Mouse (Mus musculus) layer of hippocampus, adult 2 months (tissue): ENCODE results near the gene Ric8a. TPM values are rescaled to one million over a fixed set of nuclear protein-coding genes. Genes with fewer than 3 reads are reported as not detected.

ENCODE experiments used
- DNase-seq, 2 experiments: peaks; one replicate each; pipeline ENCODE4 v3.0.0; 2022; ENCODE audit warnings: low spot score in 2 of 2
- H3K27ac ChIP-seq: fragments of 200-600 bp; 2 replicates; pipeline ENCODE4 v1.8.1; 2022
- H3K4me3 ChIP-seq: fragments of 200-600 bp; 2 replicates; pipeline ENCODE4 v1.8.1; 2022; ENCODE audit warnings: mild to moderate bottlenecking
- CTCF ChIP-seq: fragments of 200-600 bp; conservative IDR thresholded peaks from 2 replicates; pipeline ENCODE4 v1.8.1; 2022; ENCODE audit warnings: antibody characterized with exemption, mild to moderate bottlenecking, moderate library complexity
- total RNA-seq, 2 experiments: library from RNA; stranded (reverse); gene quantifications; 2 replicates each; pipeline ENCODE4 v1.2.3; 2021

Ric8a gene
- total RNA-seq, 2 experiments from 2014 or later, result 78.2 to 82.8 TPM

DNA sequence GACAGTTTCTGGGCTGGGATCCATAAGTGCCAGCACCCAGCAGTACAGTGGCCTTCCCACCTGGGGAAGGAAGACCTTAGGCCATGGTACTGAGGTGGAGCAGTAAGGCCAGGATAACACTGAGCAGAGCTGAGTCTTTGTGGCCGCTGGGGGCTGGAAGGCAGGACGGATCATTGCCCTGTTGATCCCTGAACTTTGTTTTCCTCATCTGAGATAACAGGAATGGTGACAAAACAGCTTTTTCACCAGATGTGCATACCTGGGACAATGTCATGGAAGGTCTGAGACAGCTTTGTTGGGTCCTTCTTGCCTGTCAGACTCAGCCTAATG lies 21.0 kb upstream of the Ric8a start:
- no peak overlapping the region for H3K4me3 ChIP-seq
- DNase-seq, result no peak
- TF ChIP-seq CTCF, result no peak
- peak overlapping the region; percentile 91 for H3K27ac ChIP-seq

DNA sequence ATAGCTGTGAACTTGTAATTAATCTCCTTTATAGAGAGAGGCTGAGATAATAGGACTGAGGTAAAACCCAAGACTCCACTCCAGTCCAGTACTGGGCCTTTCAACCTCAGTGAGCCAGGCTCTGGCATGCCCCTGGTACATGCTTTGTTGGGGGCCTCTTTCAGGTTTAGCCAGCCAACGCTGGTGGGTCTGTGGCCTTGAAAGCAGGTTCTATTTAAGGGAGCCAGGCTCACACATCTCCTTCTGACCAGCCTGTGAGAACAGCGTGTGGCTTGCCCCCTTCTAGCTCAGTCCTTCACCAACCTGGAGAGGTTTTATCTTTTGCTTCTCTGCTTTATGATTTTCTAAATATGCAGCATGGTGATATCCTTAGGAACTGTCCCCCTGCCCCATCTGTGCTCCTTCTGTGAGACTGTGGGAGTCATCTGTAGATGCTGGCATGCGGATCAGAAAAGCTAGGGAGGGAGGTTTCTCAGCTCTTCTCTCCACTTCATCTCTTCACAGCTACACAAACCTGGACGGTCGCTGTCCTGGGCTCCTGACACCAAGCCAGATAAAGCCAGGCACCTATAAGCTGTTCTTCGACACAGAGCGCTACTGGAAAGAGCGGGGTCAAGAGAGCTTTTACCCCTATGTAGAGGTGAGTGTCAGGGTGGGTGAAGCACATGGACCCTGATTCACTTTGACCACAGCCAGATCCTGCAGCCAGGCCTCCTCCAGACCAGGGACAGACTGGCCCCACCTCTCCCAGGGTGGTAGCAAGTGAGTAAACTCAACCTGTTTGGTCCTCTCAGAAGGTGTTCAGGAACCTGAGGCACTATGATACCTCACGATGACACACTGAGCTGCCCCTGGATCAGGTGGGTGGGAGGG lies 20.3 kb upstream of the Ric8a start:
- no peak for TF ChIP-seq CTCF
- peak; percentile 62 to 77 for DNase-seq
- peak overlapping the region; percentile 91 for H3K27ac ChIP-seq
- no peak overlapping the region for H3K4me3 ChIP-seq

DNA sequence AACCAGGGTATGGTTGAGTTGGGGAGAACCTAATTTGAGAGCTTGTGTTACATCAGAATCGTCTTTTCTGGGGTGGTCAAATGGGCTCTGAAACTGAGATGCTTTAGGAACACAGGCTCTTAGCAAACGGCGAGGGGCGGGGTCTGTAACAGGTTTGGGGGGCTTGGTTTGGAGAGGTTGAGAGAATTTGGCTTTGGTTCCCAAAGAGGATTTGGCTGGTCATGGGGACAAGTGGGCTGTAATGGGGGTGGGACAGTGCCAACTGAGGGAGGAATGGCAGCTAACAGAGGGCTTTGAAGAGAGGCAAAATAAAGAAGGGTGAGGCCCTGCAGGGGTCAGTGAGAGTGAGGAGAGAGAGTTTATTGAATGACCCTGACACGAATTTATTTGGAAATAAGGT lies 17.2 kb upstream of the Ric8a start:
- no peak for DNase-seq
- 0 out of 2 replicates have a peak overlapping the region, but pooled peaks have one; percentile 69 for H3K27ac ChIP-seq

DNA sequence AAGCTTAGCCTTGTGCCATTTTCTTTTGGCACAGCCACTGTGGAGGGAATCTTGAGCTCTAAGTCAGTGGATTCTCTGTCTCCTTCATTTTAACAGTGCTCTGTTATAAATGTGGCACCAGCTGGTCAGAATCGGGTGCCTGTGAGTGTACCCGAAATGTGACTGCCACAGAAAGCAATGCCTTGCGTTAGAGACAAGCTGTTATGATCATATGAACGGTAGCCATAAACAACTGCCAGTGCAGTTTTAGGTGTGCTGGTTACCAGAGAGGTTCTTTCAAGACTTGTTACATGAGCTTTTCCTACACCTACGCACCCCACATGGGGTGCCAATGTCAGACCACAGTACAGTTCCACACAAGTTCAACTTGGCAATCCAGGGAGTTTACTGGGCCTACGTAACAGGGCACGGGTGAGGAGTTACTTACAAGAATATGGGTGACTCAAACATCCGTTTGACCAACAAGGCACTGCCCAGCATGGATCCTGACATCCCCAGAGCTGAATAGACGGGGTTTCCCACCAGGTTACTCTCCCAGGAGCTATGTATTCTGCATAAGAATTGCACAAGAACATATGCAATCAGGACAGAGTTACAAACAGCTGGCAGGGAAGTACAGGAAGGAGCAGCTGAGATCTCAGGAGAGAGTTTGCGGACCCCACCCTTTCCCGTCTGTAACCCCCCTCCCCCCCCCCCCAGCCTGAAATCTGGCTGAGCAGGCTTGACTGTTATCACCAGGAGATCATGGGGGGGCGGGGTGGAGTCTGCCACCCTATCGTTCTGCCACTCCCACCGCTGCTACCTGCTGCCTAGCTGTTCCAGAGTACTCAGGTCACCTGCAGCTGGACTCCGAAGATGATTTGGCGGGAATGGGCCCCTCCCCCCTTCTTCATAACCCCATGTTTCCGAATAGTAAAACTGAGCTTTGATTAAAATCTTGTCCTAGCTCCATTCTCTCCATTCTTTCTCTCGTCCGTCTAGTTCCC lies 15.7 kb upstream of the Ric8a start:
- no peak for TF ChIP-seq CTCF
- DNase-seq, result no peak
- peak overlapping the region; percentile 69 for H3K27ac ChIP-seq
- H3K4me3 ChIP-seq, result no peak overlapping the region

More for the DNA sequence above, 17.2 kb upstream of the Ric8a start:
- H3K4me3 ChIP-seq, result no peak overlapping the region
- TF ChIP-seq CTCF, result no peak

DNA sequence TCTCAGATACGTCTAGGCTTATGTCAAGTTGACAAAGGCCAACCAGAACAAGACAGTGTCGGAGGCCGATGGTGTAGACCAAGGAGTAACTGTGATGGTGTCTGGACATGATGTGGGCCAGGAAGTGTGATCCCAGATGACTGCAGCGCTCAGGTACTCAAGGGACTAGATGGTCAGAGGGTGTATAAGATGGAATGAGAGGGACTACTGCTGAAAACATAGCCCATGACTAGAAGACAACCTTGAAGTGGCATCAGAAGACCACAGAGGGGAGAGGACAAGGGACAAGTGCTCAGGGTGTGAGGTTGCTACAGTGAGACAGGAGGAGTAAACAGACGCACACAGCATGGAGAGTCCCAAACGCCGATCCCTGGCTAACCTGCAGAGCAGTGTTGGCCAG lies 13.0 kb upstream of the Ric8a start:
- Histone ChIP-seq H3K27ac (no peak overlapping the region), H3K4me3 (no peak overlapping the region)
- DNase-seq, result no peak
- no peak for TF ChIP-seq CTCF

DNA sequence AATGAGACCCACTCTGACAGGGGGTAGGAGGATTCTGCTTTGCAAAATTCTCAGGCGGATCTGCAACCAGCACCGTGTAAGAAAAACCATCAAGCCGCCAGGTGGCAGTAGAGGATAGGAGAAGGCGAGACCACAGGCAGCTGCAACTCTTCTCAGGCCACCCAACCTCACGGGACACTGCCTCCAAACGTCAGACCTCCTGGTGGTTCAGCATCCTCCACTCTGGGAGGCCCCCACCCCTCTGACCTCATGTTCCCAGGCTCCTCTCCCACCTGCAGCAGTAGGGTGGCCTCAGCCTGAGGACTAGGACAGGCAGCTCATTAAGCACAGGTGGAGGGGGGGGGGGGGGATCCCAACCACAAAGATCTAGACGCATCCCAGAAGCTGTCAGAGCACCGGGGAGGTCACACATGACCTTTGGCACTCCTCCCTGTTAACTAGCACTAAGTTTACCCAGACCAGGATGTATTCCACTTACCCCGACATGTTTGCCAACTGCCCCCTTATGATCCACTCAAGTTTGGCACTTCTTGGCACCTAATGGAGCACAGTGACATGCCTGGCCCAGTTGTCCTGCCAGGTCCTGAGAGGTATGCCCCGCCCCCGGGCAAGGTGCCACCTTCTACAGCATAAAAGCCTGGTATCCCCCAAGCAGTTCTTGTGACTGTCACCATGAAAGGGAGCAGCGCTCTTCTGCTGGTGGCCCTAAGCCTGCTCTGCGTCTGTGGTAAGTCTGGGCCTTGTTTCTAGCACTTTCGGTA lies 11.7 kb upstream of the Ric8a start, which contains the start of gene Scgb1c1:
Gene Scgb1c1 (plus strand): TSS at position 643 of the 761 bp plus-strand sequence.
- Histone ChIP-seq H3K27ac (no peak within 1 kb of the TSS), H3K4me3 (no peak within 1 kb of the TSS)
- peak; percentile 91 for TF ChIP-seq CTCF
- DNase-seq, result peak; percentile 85 to 94

DNA sequence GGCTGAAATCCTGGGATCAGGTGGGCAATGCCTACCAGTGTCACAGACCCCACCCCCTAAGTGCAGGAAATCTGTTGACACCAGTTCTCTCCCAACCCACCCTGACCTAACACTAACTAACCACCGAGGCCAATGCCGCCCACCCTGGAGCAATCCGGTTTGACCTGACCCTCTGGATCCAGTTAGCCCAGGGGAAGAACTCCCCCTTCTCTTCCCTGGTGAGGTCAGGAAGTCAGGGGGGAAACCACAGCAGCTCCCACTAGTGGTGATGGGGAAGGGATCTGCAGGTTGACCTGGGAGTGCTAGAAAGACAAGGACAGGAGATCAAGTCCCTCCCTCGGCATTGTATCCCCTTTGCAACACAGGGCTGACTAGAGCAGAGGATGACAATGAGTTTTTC lies 11.1 kb upstream of the Ric8a start:
- no peak overlapping the region for H3K4me3 ChIP-seq
- H3K27ac ChIP-seq, result no peak overlapping the region
- no peak; the same call in 1 of the 2 replicates for TF ChIP-seq CTCF
- DNase-seq, result no peak

DNA sequence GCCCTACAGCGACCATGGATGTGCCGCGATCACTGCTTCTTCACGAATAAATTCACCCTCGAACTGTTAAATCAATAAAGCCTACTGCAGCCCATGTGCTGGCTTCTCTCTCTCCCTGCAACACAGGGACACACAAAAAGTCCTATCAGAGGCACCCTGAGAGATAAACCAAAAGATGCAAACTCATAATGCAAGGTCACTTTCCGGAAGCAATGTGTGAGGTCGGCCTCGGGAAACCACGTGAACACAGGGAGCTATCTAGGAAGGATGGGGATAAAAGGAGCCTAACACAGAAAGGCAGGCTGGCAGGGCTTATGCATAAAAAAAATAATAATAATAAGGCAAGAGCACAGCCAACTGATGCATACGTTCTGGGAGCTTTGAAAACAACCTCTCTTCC lies 10.1 kb upstream of the Ric8a start:
- no peak overlapping the region for H3K4me3 ChIP-seq
- no peak for DNase-seq
- no peak for TF ChIP-seq CTCF
- no peak overlapping the region for H3K27ac ChIP-seq

DNA sequence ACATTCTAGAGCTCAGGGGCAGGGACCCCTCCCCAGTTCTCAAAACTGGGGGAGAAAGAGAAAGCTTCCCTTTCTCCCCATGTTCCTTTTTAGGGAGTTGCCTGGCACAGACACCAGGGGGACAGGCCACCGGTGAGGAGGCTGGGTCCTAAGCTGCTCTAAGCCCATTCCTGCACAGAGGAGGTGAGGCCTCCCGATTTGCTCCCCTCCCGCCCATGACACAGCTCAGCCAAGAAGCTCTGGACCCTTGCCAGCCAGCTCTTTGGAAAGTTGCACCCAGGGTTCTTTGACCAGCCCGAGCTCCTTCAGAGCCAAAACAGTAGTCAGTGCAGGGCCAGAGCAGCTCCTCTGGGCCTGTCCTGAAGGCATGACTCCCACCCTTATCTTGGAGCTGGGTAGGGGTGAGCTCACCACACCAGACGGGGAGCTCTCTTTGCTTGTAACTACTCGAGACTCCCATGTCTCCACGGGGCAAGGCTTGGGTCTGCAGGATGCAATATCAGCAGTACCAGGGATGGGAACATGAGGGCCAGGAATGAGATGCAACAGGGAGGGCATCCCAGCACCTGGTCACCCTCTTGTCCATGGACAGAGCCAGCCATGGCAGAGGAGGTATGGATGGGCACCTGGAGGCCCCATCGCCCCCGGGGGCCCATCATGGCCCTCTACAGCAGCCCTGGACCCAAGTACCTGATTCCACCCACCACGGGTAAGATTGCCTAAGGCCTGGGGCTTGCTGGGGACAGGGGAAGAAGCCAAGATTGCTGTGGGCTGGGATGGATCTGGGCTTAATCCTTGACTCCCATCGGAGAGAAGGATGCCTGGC lies 8.8 kb upstream of the Ric8a start, which contains the start of gene Odf3:
Gene Odf3 (plus strand): TSS at position 51 of the 826 bp plus-strand sequence.
- H3K4me3 ChIP-seq, result no peak within 1 kb of the TSS
- no peak for TF ChIP-seq CTCF
- DNase-seq, result no peak
- H3K27ac ChIP-seq, result no peak within 1 kb of the TSS

DNA sequence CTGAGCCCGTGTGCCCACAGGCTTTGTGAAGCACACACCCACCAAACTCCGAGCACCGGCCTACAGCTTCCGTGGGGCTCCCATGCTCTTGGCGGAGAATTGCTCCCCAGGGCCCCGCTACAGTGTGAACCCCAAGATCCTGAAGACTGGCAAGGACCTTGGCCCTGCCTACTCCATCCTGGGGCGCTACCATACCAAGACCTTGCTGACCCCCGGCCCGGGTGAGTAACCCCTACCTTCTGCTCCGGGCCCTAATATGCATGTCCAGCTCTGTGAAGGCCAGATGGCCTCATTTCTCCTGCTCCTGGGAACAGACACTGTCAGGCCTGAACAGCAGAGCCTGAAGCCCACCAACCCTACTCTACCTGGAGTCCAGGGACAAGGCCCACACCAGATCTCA lies 8.2 kb upstream of the Ric8a start:
- DNase-seq, result no peak
- TF ChIP-seq CTCF, result no peak
- H3K4me3 ChIP-seq, result no peak overlapping the region
- no peak overlapping the region for H3K27ac ChIP-seq

DNA sequence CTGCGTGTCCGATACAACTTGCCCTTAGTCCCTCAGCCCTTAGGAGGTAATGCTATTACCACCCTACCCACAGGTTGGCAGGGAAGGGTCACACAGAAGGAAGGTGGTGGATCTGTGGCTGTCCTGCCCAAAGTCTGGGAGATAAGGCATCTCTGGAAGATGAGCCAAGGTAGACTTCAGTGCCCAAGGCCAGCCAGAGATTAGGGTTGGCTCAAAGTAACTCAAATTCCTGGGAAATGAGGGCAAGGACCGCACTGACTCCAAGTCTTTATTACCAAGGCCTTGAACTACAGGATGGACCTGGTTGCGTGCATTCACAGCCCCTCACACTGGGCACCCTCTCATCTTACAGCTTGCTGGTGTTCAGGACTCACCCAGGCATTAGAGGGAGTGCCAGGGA lies 4.8 kb upstream of the Ric8a start:
- no peak for TF ChIP-seq CTCF
- Histone ChIP-seq H3K4me3 (no peak overlapping the region), H3K27ac (no peak overlapping the region)
- no peak for DNase-seq

DNA sequence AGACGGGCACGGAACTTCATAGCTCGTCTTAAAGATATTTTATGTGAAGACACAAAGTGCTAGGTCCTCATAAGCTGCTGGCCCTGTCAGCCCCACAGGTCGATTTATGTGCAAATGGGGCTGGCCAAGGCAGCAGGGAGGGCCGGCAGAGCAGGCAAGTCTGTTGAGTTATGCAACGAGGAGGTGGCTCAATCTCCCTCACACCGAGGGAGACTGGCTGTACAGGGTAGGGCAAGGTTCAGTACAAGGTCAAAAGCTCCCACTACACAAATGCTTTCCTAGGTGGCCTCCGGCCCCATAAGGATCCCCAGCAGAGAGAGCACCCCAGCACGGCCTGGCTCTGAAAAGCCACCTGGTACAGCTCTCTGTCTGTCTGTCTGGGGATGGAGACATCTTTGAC lies 3.4 kb upstream of the Ric8a start:
- no peak overlapping the region for H3K4me3 ChIP-seq
- no peak overlapping the region for H3K27ac ChIP-seq
- no peak for DNase-seq
- no peak for TF ChIP-seq CTCF
